Mouse (Mus musculus) T-helper 2 cell (primary cell): ENCODE measurements around the gene Sash1.

Source experiments
- in situ Hi-C: fragments of 300-600 bp; cut with MboI, MseI; formaldehyde crosslinking; loops from one replicate; pipeline ENCODE4 v1.15.1; 2025; ENCODE audit warnings: high pct_unique_total_duplicates

The Sash1 gene

GRCm38 (mm10) chr10:8885630-8886527 lies at the start of gene Sash1:
TSS of gene Sash1 (minus strand) at chr10:8886070.
- in situ Hi-C loops, result no loop called here

GRCm38 (mm10) chr10:8935601-8936000 lies 49.7 kb upstream of the Sash1 start:
- in situ Hi-C loops, result no loop called here

GRCm38 (mm10) chr10:8933451-8934372 lies 47.8 kb upstream of the Sash1 start:
- in situ Hi-C loops, result no loop called here

- in situ Hi-C loops, result no loop called here
These were observed 45.8 kb upstream of the Sash1 start for GRCm38 (mm10) chr10:8931548-8932240.

- in situ Hi-C loops, result no loop called here
These were observed 44.8 kb upstream of the Sash1 start for GRCm38 (mm10) chr10:8930672-8931071.

- in situ Hi-C loops, result no loop called here
These were observed 43.1 kb upstream of the Sash1 start for GRCm38 (mm10) chr10:8928775-8929647.

GRCm38 (mm10) chr10:8928261-8928660 lies 42.4 kb upstream of the Sash1 start:
- in situ Hi-C loops, result no loop called here

- in situ Hi-C loops, result no loop called here
These were observed 41.0 kb upstream of the Sash1 start for GRCm38 (mm10) chr10:8926906-8927305.

- in situ Hi-C loops, result no loop called here
These were observed 40.4 kb upstream of the Sash1 start for GRCm38 (mm10) chr10:8926295-8926694.

- in situ Hi-C loops, result no loop called here
These were observed 39.4 kb upstream of the Sash1 start for GRCm38 (mm10) chr10:8925299-8925698.

GRCm38 (mm10) chr10:8921098-8921693 lies 35.3 kb upstream of the Sash1 start:
- in situ Hi-C loops, result no loop called here

- in situ Hi-C loops, result no loop called here
These were observed 31.9 kb upstream of the Sash1 start for GRCm38 (mm10) chr10:8917798-8918197.

GRCm38 (mm10) chr10:8917350-8917749 lies 31.5 kb upstream of the Sash1 start:
- in situ Hi-C loops, result no loop called here

- in situ Hi-C loops, result no loop called here
These were observed 29.9 kb upstream of the Sash1 start for GRCm38 (mm10) chr10:8915755-8916154.

GRCm38 (mm10) chr10:8913904-8914303 lies 28.0 kb upstream of the Sash1 start:
- in situ Hi-C loops, result no loop called here

- in situ Hi-C loops, result no loop called here
These were observed 26.9 kb upstream of the Sash1 start for GRCm38 (mm10) chr10:8912706-8913275.

GRCm38 (mm10) chr10:8912213-8912612 lies 26.3 kb upstream of the Sash1 start:
- in situ Hi-C loops, result no loop called here

GRCm38 (mm10) chr10:8910237-8910990 lies 24.5 kb upstream of the Sash1 start:
- in situ Hi-C loops, result no loop called here

- in situ Hi-C loops, result no loop called here
These were observed 17.2 kb upstream of the Sash1 start for GRCm38 (mm10) chr10:8903086-8903485.
